Mouse (Mus musculus) heart, embryonic 12.5 days (tissue): ENCODE data around the gene Chtf18. TPM values are rescaled to one million over a fixed set of nuclear protein-coding genes. Genes with fewer than 3 reads are reported as not detected.

Source experiments
- ATAC-seq: fragments of 200-750 bp; cut with Nextera tagmentation; 2 replicates; pipeline ENCODE4 v1.8.0; 2017; ENCODE audit warnings: moderate TSS enrichment, moderate library complexity; ENCODE audit not compliant: insufficient number of reproducible peaks, low FRiP score
- H3K27ac ChIP-seq: fragments of 300-500 bp; sonication (generic); 2 replicates; pipeline ENCODE4 v1.5.1; 2016; ENCODE audit warnings: mild to moderate bottlenecking, moderate library complexity; ENCODE audit not compliant: poor library complexity, severe bottlenecking
- H3K27me3 ChIP-seq: fragments of 300-500 bp; sonication (generic); replicated peaks from 2 replicates; pipeline ENCODE4 v1.6.1; 2016; ENCODE audit warnings: mild to moderate bottlenecking, moderate library complexity
- H3K36me3 ChIP-seq: fragments of 300-500 bp; sonication (generic); 2 replicates; pipeline ENCODE4 v1.6.1; 2016; ENCODE audit warnings: mild to moderate bottlenecking, moderate library complexity
- H3K4me1 ChIP-seq: fragments of 300-500 bp; sonication (generic); replicated peaks from 2 replicates; pipeline ENCODE4 v1.6.1; 2016; ENCODE audit warnings: mild to moderate bottlenecking
- H3K4me2 ChIP-seq: fragments of 300-500 bp; sonication (generic); 2 replicates; pipeline ENCODE4 v1.6.1; 2016; ENCODE audit warnings: mild to moderate bottlenecking, moderate library complexity
- H3K4me3 ChIP-seq: fragments of 300-500 bp; sonication (generic); 2 replicates; pipeline ENCODE4 v1.5.1; 2016; ENCODE audit warnings: mild to moderate bottlenecking
- H3K9ac ChIP-seq: fragments of 300-500 bp; sonication (generic); 2 replicates; pipeline ENCODE4 v1.6.1; 2016; ENCODE audit warnings: mild to moderate bottlenecking, moderate library complexity
- H3K9me3 ChIP-seq: fragments of 300-500 bp; sonication (generic); replicated peaks from 2 replicates; pipeline ENCODE4 v1.6.1; 2016; ENCODE audit warnings: mild to moderate bottlenecking, moderate library complexity
- WGBS: fragments of 180-500 bp; shearing (Covaris S2); methylation state at CpG from one replicate; pipeline ENCODE4 v1.1.7; 2016; 5-methylcytosine and 5-hydroxymethylcytosine counted together
- polyA plus RNA-seq: library from polyadenylated mRNA; unstranded; fragments of >200 nt; fragmentation: Nextera tagmentation; extraction: Ambion mirVana; gene quantifications from 2 replicates; pipeline ENCODE4 v1.2.1, GENCODE M21; 2016

The Chtf18 gene
- polyA plus RNA-seq, 1 experiment from 2014 or later = 23.0 TPM

DNA sequence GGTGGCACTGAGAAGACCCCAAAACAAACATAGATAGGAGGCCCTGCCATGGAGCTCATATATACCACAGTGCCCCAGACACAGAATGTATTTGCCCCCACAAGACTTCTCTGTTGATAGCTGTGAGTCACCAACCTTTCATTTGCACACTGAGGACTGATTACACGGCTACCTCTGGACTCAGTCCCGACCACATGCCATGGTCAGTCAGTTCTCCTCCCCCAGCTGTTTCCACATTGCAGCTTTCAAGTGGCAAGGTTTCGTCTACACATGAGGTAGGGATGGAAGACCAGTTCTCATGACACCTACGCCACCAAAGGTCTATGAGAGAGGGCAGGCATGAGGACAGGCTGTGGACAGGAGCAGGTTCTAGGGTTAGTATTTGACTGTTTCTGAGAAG lies 16.1 kb downstream of the Chtf18 start:
- peaks cover 9% of the 10 kb centered on the region; the same call in 1 of the 2 replicates for H3K4me1 ChIP-seq
- no peaks in the 10 kb centered on the region for H3K36me3 ChIP-seq
- 0 out of 2 replicates have a peak, but pooled peaks cover 5% of the 10 kb centered on the region for H3K9me3 ChIP-seq
- WGBS = 70% methylated on average over 4 of the region's 4 CpGs
- H3K27me3 ChIP-seq = peaks cover 14% of the 10 kb centered on the region
- H3K27ac ChIP-seq = no peak overlapping the region
- no peak overlapping the region for H3K4me2 ChIP-seq
- no peak overlapping the region for H3K9ac ChIP-seq
- no peak overlapping the region for H3K4me3 ChIP-seq
- ATAC-seq = no peak

DNA sequence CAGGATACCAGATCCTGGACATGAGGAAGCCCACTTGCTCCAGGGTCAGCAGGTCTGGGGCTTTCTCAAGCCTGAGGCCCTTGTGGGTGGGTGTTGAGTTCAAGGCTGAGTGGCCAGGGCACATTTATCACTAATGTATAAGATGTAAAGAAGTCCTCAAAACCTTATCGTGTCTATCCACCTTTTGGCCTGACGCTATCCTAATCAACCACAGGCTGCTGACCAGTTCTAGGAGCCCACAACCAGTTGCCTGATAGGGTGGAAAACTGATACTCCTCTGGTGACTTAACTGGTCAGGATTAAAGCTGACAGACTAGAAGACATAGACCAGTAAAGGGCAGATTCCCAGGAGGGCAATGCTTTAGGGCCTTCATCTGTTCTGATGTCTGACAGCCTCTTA lies 17.2 kb downstream of the Chtf18 start:
- no peaks in the 10 kb centered on the region for H3K36me3 ChIP-seq
- H3K9ac ChIP-seq = no peak overlapping the region
- no peak overlapping the region for H3K27ac ChIP-seq
- 0 out of 2 replicates have a peak, but pooled peaks cover 5% of the 10 kb centered on the region for H3K9me3 ChIP-seq
- WGBS = 87% methylated on average over 2 of the region's 2 CpGs
- 0 out of 2 replicates have a peak, but pooled peaks cover 3% of the 10 kb centered on the region for H3K27me3 ChIP-seq
- ATAC-seq = no peak
- no peaks in the 10 kb centered on the region for H3K4me1 ChIP-seq
- H3K4me3 ChIP-seq = no peak overlapping the region
- no peak overlapping the region for H3K4me2 ChIP-seq

DNA sequence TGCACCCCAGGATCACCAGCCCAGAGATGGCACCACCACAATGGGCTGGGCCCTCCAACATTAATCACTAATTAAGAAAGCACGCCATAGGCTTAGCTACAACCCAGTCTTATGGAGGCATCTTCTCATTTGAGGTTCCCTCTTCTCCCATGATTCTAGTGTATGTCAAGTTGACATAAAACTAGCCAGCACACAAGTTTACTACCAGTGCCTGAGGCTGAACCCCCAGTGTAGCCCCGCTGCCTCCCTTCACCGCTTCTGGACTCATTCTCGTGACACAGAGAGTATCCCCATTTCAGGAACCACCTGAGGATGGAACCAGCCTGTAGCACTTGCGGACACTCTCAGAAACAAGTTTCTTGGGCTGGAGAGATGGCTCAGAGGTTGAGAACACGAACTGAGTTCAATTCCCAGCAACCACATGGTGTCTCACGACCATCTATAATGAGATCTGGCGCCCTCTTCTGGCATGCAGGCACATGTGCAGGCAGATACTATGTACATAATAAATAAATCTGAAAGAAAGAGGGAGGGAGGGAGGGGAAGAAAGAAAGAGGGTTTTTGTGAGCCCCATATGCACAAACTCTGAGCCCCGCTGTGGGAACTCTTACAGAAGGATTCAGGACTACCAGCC lies 26.2 kb downstream of the Chtf18 start:
- ATAC-seq = no peak
- Histone ChIP-seq H3K4me3 (no peak overlapping the region), H3K4me2 (no peak overlapping the region), H3K36me3 (no peaks in the 10 kb centered on the region), H3K27me3 (peaks cover 10% of the 10 kb centered on the region), H3K9ac (no peak overlapping the region), H3K9me3 (no peaks in the 10 kb centered on the region), H3K4me1 (no peaks in the 10 kb centered on the region), H3K27ac (no peak overlapping the region)
- 53% methylated on average over 9 of the region's 9 CpGs for WGBS

DNA sequence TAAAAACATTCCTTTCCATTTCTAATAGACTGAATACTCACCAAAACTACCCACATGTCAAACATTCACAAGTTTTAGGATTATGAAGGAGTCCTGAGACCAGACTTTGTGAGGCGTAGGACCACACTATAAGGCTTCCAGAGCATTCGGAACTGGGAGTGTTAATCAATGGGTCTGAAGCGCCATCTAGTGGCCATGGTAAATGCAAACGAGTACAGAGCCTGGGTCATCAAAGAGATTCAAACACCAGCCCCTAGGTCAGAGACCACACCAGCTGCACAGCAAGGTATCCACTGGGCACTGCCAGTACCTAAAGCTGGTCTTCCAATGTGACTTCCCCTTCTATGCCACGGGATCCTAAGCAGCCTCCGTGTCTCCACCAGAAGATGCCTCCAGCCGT lies 28.8 kb downstream of the Chtf18 start:
- no peak overlapping the region for H3K27ac ChIP-seq
- no peaks in the 10 kb centered on the region for H3K9me3 ChIP-seq
- H3K9ac ChIP-seq = no peak overlapping the region
- peaks cover 10% of the 10 kb centered on the region for H3K27me3 ChIP-seq
- no peak overlapping the region for H3K4me2 ChIP-seq
- H3K4me1 ChIP-seq = no peaks in the 10 kb centered on the region
- 15% methylated on average over 7 of the region's 7 CpGs for WGBS
- H3K4me3 ChIP-seq = no peak overlapping the region
- ATAC-seq = no peak
- no peaks in the 10 kb centered on the region for H3K36me3 ChIP-seq

DNA sequence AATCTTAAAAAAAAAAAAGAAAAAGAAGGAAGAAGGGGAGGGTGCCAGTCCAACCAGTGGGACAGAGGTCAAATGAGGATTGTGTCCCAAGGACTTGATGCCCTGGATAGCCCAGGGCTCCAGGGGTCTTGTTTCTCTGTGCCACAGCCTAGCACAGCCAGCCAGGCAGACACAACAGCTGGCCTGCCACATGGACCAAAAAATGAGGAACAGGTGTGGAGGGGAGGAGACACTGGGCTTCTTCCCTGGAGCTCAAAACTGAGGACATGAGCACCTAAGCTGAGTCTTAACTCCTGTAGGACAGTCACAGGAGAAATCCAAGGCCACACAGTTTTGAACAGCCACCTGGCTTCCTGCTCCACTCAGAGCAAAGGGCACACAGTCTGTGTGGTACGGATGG lies 31.0 kb downstream of the Chtf18 start:
- Histone ChIP-seq H3K4me3 (no peak overlapping the region), H3K27me3 (peaks cover 10% of the 10 kb centered on the region), H3K27ac (no peak overlapping the region), H3K9me3 (no peaks in the 10 kb centered on the region), H3K36me3 (no peaks in the 10 kb centered on the region), H3K9ac (no peak overlapping the region), H3K4me1 (no peaks in the 10 kb centered on the region), H3K4me2 (no peak overlapping the region)
- ATAC-seq = no peak
- WGBS = 44% methylated on average over 1 of the region's 1 CpGs

DNA sequence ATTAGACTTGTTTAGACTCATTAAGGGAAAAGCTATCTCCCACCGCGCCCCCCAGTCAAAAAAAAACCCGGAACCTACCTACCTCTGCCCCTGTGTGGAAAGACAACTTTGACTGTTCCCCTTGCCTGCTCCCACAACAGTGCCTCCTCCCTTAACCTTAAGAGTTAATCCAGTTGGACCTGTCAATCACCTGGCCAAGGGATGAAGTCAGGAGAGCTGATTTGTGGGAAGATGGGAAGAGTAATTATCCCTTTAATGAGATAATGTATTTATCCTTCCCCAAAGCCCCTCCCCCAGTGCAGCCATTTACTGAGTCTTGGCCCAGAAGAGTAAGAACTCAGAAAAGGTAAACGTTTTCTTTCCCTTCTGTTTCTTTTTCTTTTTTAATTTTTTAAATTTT lies 38.3 kb downstream of the Chtf18 start:
- no peak for ATAC-seq
- 77% methylated on average over 4 of the region's 4 CpGs for WGBS
- H3K27ac ChIP-seq = no peak overlapping the region
- no peak overlapping the region for H3K9ac ChIP-seq
- no peak overlapping the region for H3K4me2 ChIP-seq
- peaks cover 39% of the 10 kb centered on the region for H3K27me3 ChIP-seq
- H3K4me3 ChIP-seq = no peak overlapping the region
- H3K4me1 ChIP-seq = no peaks in the 10 kb centered on the region
- H3K36me3 ChIP-seq = no peaks in the 10 kb centered on the region
- H3K9me3 ChIP-seq = no peaks in the 10 kb centered on the region

DNA sequence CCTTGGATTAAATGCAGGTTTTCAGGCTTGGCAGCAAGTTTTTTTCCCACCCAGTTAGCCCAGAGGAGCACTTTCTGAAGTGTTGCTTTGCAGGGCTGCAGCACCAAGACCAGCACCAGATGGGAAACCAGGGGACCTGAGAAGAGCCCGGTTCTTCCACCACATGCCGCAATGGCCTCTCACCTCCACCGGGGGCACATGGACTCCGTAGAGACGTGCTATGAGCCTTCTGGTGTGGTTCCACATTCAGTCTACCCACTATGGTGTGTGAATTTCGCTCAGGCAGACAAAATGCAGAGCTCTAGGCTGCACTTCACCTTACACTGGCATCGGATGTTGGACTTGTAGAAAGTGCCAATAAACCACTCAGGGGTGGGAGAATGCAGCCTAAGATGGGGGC lies 40.9 kb downstream of the Chtf18 start:
- Histone ChIP-seq H3K36me3 (no peaks in the 10 kb centered on the region), H3K27me3 (peaks cover 41% of the 10 kb centered on the region), H3K27ac (no peak overlapping the region), H3K4me1 (no peaks in the 10 kb centered on the region), H3K4me2 (no peak overlapping the region), H3K9ac (no peak overlapping the region), H3K9me3 (no peaks in the 10 kb centered on the region), H3K4me3 (no peak overlapping the region)
- 32% methylated on average over 7 of the region's 7 CpGs for WGBS
- no peak for ATAC-seq

DNA sequence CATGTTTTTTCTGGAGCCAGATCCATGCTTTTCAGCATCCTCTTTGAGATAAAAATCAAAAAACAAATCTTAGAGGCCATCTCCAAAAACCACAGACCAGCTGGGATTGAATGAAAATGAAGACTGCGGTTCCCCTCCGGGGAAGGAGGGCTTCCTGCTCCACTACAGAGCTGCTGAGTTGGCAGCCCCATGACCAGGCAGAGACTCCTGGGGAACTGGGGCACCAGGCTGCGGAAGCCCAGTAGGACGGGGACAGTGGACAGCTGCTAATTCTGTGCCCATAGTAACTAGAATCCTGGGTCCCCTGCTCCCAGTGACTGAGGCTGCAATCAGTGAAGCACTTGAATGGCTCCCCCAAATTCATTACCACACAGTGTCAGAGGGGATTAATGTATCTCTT lies 45.6 kb downstream of the Chtf18 start:
- WGBS = 71% methylated on average over 4 of the region's 4 CpGs
- Histone ChIP-seq H3K9me3 (no peaks in the 10 kb centered on the region), H3K27ac (no peak overlapping the region), H3K27me3 (peaks cover 40% of the 10 kb centered on the region), H3K4me3 (no peak overlapping the region), H3K4me2 (no peak overlapping the region), H3K36me3 (no peaks in the 10 kb centered on the region), H3K9ac (no peak overlapping the region), H3K4me1 (no peaks in the 10 kb centered on the region)
- no peak for ATAC-seq

DNA sequence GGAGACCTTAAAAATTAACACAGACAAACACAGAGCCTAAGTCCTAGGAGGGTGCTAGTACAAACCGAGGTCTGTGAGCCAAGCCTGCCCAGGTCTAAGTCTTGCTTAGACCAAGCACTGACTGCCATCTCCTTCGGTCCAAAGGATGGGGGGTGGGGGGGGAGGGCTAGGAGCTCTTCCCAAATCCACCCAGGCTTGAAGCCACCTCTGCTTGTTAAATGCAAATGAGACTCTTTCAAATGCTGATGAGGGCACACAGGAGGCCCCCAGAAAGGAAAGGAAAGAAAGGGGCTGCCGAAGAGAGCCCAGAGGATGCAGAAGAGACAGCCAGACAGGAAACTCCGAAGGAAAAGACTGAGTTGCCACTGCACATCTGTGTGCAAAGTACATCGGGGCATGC lies 47.4 kb downstream of the Chtf18 start:
- Histone ChIP-seq H3K4me1 (no peaks in the 10 kb centered on the region), H3K9me3 (peaks cover 3% of the 10 kb centered on the region; the same call in 1 of the 2 replicates), H3K36me3 (no peaks in the 10 kb centered on the region), H3K27ac (no peak overlapping the region), H3K4me2 (no peak overlapping the region), H3K4me3 (no peak overlapping the region), H3K27me3 (peaks cover 28% of the 10 kb centered on the region), H3K9ac (no peak overlapping the region)
- WGBS = 20% methylated on average over 5 of the region's 5 CpGs
- no peak for ATAC-seq

DNA sequence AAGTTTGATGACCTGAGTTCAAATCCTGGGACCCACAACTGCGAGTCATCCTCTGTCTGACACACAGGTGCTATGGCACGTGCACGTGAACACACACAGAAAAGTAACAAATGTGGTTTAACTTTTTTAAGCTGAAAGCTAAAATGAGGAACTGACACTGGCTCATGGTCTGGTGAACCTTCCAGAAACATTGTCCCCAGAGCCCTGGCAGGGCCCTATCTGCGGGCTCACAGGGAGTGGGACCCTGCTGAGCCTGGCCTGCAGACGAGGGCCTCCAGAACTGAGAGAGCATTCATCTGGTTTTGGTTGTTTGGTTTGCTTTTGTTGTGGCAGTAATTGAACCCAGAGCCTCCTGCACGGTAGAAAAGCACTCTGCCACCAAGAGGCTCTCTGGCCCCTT lies 49.2 kb downstream of the Chtf18 start:
- H3K27ac ChIP-seq = no peak overlapping the region
- WGBS = 63% methylated on average over 6 of the region's 6 CpGs
- peaks cover 3% of the 10 kb centered on the region; the same call in 1 of the 2 replicates for H3K9me3 ChIP-seq
- no peak overlapping the region for H3K4me3 ChIP-seq
- no peak for ATAC-seq
- H3K9ac ChIP-seq = no peak overlapping the region
- H3K4me1 ChIP-seq = no peaks in the 10 kb centered on the region
- no peak overlapping the region for H3K4me2 ChIP-seq
- H3K27me3 ChIP-seq = peaks cover 25% of the 10 kb centered on the region
- H3K36me3 ChIP-seq = no peaks in the 10 kb centered on the region

DNA sequence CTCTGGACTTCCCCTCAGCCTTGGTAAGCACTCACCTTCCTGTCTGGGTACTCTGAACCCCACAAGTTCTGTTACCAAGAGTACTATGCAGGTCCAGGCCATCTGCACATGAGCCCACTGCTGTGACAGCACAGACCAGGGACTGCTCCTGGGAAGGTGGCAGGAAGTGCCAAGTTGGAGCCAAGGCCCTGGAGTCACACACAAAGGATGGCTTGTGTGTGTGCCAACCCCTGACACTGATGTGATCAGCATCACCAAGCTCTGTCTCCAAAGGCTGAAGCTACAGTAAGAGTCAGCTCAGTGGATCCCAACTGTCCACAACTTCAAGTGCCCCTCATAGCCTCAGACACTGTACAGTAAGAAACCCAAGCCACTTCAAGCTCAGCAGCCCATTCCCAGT lies 54.2 kb downstream of the Chtf18 start:
- ATAC-seq = no peak
- Histone ChIP-seq H3K4me3 (no peak overlapping the region), H3K27ac (no peak overlapping the region), H3K27me3 (peaks cover 12% of the 10 kb centered on the region; the same call in 1 of the 2 replicates), H3K36me3 (no peaks in the 10 kb centered on the region), H3K4me2 (no peak overlapping the region), H3K4me1 (no peaks in the 10 kb centered on the region), H3K9me3 (peaks cover 3% of the 10 kb centered on the region; the same call in 1 of the 2 replicates), H3K9ac (no peak overlapping the region)
